Mouse (Mus musculus): ENCODE measurements around the gene Kndc1. TPM values are rescaled to one million over a fixed set of nuclear protein-coding genes. Genes with fewer than 3 reads are reported as not detected.

The Kndc1 gene
- total RNA-seq, 2 experiments from 2014 or later: not detected

GRCm38 (mm10) chr7:139900896-139901295, 6.4 kb downstream of the Kndc1 start:
- intact Hi-C loops (cut with DNase I): no loop called here
- no peak for DNase-seq

- no peak for DNase-seq
- intact Hi-C loops (cut with DNase I): no loop called here
Measured at GRCm38 (mm10) chr7:139901981-139902380, 7.5 kb downstream of the Kndc1 start.

GRCm38 (mm10) chr7:139905261-139905660, 10.8 kb downstream of the Kndc1 start:
- intact Hi-C loops (cut with DNase I): loop anchor here (5.0 kb wide), 1 partner anchor 87 kb away; the partner anchor contains the start of gene Adam8

GRCm38 (mm10) chr7:139905661-139906060, 11.2 kb downstream of the Kndc1 start:
- no peak for DNase-seq
- intact Hi-C loops (cut with DNase I): loop anchor here (5.0 kb wide), 1 partner anchor 87 kb away; the partner anchor contains the start of gene Adam8

More at GRCm38 (mm10) chr7:139905261-139905660, 10.8 kb downstream of the Kndc1 start:
- no peak for DNase-seq

GRCm38 (mm10) chr7:139908176-139908575, 13.7 kb downstream of the Kndc1 start:
- intact Hi-C loops (cut with DNase I): loop anchor here (5.0 kb wide), 1 partner anchor 84 kb away; the partner anchor contains the start of gene Adam8
- no peak for DNase-seq

- intact Hi-C loops (cut with DNase I): loop anchor here (5.0 kb wide), 1 partner anchor 83 kb away; the partner anchor contains the start of gene Adam8
- no peak for DNase-seq
Measured at GRCm38 (mm10) chr7:139909469-139909868, 15.0 kb downstream of the Kndc1 start.

GRCm38 (mm10) chr7:139910204-139910835, 15.8 kb downstream of the Kndc1 start:
- no peak for DNase-seq
- intact Hi-C loops (cut with DNase I): no loop called here

- DNase-seq: no peak
- intact Hi-C loops (cut with DNase I): no loop called here
Measured at GRCm38 (mm10) chr7:139914141-139915047, 19.9 kb downstream of the Kndc1 start.

- no peak for DNase-seq
- intact Hi-C loops (cut with DNase I): no loop called here
Measured at GRCm38 (mm10) chr7:139915646-139916257, 21.3 kb downstream of the Kndc1 start.

GRCm38 (mm10) chr7:139916345-139916744, 21.8 kb downstream of the Kndc1 start:
- intact Hi-C loops (cut with DNase I): no loop called here

GRCm38 (mm10) chr7:139918262-139918661, 23.8 kb downstream of the Kndc1 start:
- intact Hi-C loops (cut with DNase I): no loop called here
- no peak for DNase-seq

More at GRCm38 (mm10) chr7:139916345-139916744, 21.8 kb downstream of the Kndc1 start:
- DNase-seq: no peak

- intact Hi-C loops (cut with DNase I): no loop called here
- no peak for DNase-seq
Measured at GRCm38 (mm10) chr7:139930732-139931131, 36.2 kb downstream of the Kndc1 start.

GRCm38 (mm10) chr7:139936705-139937104, 42.2 kb downstream of the Kndc1 start:
- intact Hi-C loops (cut with DNase I): no loop called here
- no peak for DNase-seq

GRCm38 (mm10) chr7:139937138-139937537, 42.6 kb downstream of the Kndc1 start:
- intact Hi-C loops (cut with DNase I): no loop called here
- DNase-seq: no peak

GRCm38 (mm10) chr7:139937810-139938209, 43.3 kb downstream of the Kndc1 start:
- intact Hi-C loops (cut with DNase I): no loop called here
- DNase-seq: no peak

- intact Hi-C loops (cut with DNase I): no loop called here
- DNase-seq: no peak
Measured at GRCm38 (mm10) chr7:139940476-139941209, 46.1 kb downstream of the Kndc1 start.

- intact Hi-C loops (cut with DNase I): no loop called here
- no peak for DNase-seq
Measured at GRCm38 (mm10) chr7:139943674-139944281, 49.3 kb downstream of the Kndc1 start, which contains the start of gene Utf1. TSS of gene Utf1 (plus strand) at chr7:139943789.

GRCm38 (mm10) chr7:139944291-139945240, 50.1 kb downstream of the Kndc1 start:
- intact Hi-C loops (cut with DNase I): no loop called here
- DNase-seq: no peak

- no peak for DNase-seq
- intact Hi-C loops (cut with DNase I): no loop called here
Measured at GRCm38 (mm10) chr7:139945516-139945915, 51.0 kb downstream of the Kndc1 start.

Measured in gastrocnemius, postnatal 36 days (tissue).